Mouse (Mus musculus) hindbrain, embryonic 13.5 days (tissue): ENCODE results near the gene Grid2ip. TPM values are rescaled to one million over a fixed set of nuclear protein-coding genes. Genes with fewer than 3 reads are reported as not detected.

Experiments used
- ATAC-seq: fragments of 200-750 bp; cut with Nextera tagmentation; 2 replicates; pipeline ENCODE4 v1.8.0; 2017; ENCODE audit warnings: moderate TSS enrichment; ENCODE audit not compliant: low FRiP score
- H3K27ac ChIP-seq: fragments of 300-500 bp; sonication (generic); 2 replicates; pipeline ENCODE4 v1.5.1; 2015; ENCODE audit warnings: inconsistent platforms, mild to moderate bottlenecking, moderate library complexity
- H3K27me3 ChIP-seq: fragments of 300-500 bp; sonication (generic); 2 replicates; pipeline ENCODE4 v1.6.1; 2015; ENCODE audit warnings: mild to moderate bottlenecking, inconsistent platforms
- H3K36me3 ChIP-seq: fragments of 300-500 bp; sonication (generic); 2 replicates; pipeline ENCODE4 v1.6.1; 2015; ENCODE audit warnings: mild to moderate bottlenecking, inconsistent platforms
- H3K4me1 ChIP-seq: fragments of 300-500 bp; sonication (generic); replicated peaks from 2 replicates; pipeline ENCODE4 v1.6.1; 2015; ENCODE audit warnings: inconsistent platforms
- H3K4me2 ChIP-seq: fragments of 300-500 bp; sonication (generic); 2 replicates; pipeline ENCODE4 v1.6.1; 2015; ENCODE audit warnings: inconsistent platforms, mild to moderate bottlenecking, moderate library complexity
- H3K4me3 ChIP-seq: fragments of 300-500 bp; sonication (generic); 2 replicates; pipeline ENCODE4 v1.5.1; 2015; ENCODE audit warnings: mild to moderate bottlenecking, inconsistent platforms
- H3K9ac ChIP-seq: fragments of 300-500 bp; sonication (generic); 2 replicates; pipeline ENCODE4 v1.6.1; 2015; ENCODE audit warnings: mild to moderate bottlenecking, inconsistent platforms
- H3K9me3 ChIP-seq: fragments of 300-500 bp; sonication (generic); 2 replicates; pipeline ENCODE4 v1.6.1; 2016; ENCODE audit warnings: inconsistent platforms
- WGBS: fragments of 180-500 bp; shearing (Covaris S2); methylation state at CpG from one replicate; pipeline ENCODE4 v1.1.7; 2015; 5-methylcytosine and 5-hydroxymethylcytosine counted together
- polyA plus RNA-seq: library from polyadenylated mRNA; unstranded; fragments of >200 nt; fragmentation: Nextera tagmentation; extraction: Ambion mirVana; gene quantifications from 2 replicates; pipeline ENCODE4 v1.2.1, GENCODE M21; 2015

Grid2ip gene
- polyA plus RNA-seq, 1 experiment from 2014 or later: 0.47 TPM

DNA sequence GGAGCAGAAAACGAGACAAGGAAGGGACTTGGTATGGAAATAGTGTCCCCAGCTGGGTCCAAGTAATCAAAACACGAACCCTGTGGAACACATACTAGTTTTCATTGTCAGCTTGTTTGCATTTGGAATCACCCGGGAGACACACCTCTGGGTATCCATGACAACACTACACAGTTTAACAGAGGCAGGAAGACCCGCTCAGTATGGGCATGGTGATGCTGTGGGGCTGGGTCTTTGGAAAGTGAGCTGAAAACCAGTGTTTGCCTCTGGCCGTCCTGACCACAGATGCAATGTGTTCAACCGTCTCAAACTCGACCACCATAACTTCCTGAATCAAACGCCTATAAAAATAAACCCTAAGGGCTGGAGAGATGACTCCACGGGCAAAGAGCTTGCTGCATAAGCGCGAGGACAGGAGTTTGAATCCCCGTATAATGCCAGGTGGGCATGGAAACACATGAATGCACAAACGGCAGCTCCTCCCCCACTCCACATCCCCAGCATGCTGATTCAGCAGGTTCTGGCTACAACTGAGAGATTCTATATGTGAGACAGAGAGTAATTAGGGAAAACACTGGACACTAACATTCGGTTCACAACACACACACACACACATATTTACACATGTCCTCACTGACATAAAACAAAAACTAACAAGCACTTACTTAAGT is 22.6 kb upstream of the Grid2ip start:
- no peak for ATAC-seq

GRCm38 (mm10) chr5:143335089-143335460 is 22.1 kb upstream of the Grid2ip start:
- 92% methylated on average over 7 of the region's 7 CpGs for WGBS

More for the DNA sequence above, 22.6 kb upstream of the Grid2ip start:
- no peaks in the 10 kb centered on the region for H3K36me3 ChIP-seq
- H3K4me3 ChIP-seq: no peak overlapping the region
- H3K4me2 ChIP-seq: no peak overlapping the region
- H3K4me1 ChIP-seq: peaks cover 8% of the 10 kb centered on the region
- 0 out of 2 replicates have a peak, but pooled peaks cover 3% of the 10 kb centered on the region for H3K27me3 ChIP-seq
- H3K27ac ChIP-seq: no peak overlapping the region
- peak overlapping the region; percentile 16; the same call in 1 of the 2 replicates for H3K9ac ChIP-seq
- 64% methylated on average over 14 of the region's 14 CpGs for WGBS
- H3K9me3 ChIP-seq: no peaks in the 10 kb centered on the region

GRCm38 (mm10) chr5:143336559-143336958 is 20.6 kb upstream of the Grid2ip start:
- 71% methylated on average over 6 of the region's 6 CpGs for WGBS
- Histone ChIP-seq H3K27me3 (0 out of 2 replicates have a peak, but pooled peaks cover 3% of the 10 kb centered on the region), H3K27ac (no peak overlapping the region), H3K4me1 (no peaks in the 10 kb centered on the region), H3K9ac (no peak overlapping the region), H3K36me3 (no peaks in the 10 kb centered on the region), H3K4me2 (no peak overlapping the region), H3K4me3 (no peak overlapping the region), H3K9me3 (no peaks in the 10 kb centered on the region)
- no peak for ATAC-seq

More at GRCm38 (mm10) chr5:143335089-143335460, 22.1 kb upstream of the Grid2ip start:
- Histone ChIP-seq H3K9me3 (no peaks in the 10 kb centered on the region), H3K4me1 (peaks cover 2% of the 10 kb centered on the region), H3K9ac (peak overlapping the region; percentile 16; the same call in 1 of the 2 replicates), H3K4me2 (no peak overlapping the region), H3K4me3 (no peak overlapping the region), H3K27ac (no peak overlapping the region), H3K27me3 (0 out of 2 replicates have a peak, but pooled peaks cover 3% of the 10 kb centered on the region), H3K36me3 (no peaks in the 10 kb centered on the region)
- ATAC-seq: no peak

- 58% methylated on average over 6 of the region's 6 CpGs for WGBS
- Histone ChIP-seq H3K4me1 (no peaks in the 10 kb centered on the region), H3K9ac (no peak overlapping the region), H3K4me3 (no peak overlapping the region), H3K4me2 (no peak overlapping the region), H3K27me3 (0 out of 2 replicates have a peak, but pooled peaks cover 6% of the 10 kb centered on the region), H3K27ac (no peak overlapping the region), H3K36me3 (no peaks in the 10 kb centered on the region), H3K9me3 (peaks cover 4% of the 10 kb centered on the region; the same call in 1 of the 2 replicates)
- no peak for ATAC-seq
Measured at GRCm38 (mm10) chr5:143339603-143340002, 17.5 kb upstream of the Grid2ip start.

GRCm38 (mm10) chr5:143346367-143346766 is 10.8 kb upstream of the Grid2ip start:
- ATAC-seq: no peak
- H3K9ac ChIP-seq: no peak overlapping the region
- no peaks in the 10 kb centered on the region for H3K4me1 ChIP-seq
- WGBS: 68% methylated on average over 8 of the region's 8 CpGs
- 0 out of 2 replicates have a peak, but pooled peaks cover 9% of the 10 kb centered on the region for H3K27me3 ChIP-seq
- H3K9me3 ChIP-seq: peaks cover 4% of the 10 kb centered on the region; the same call in 1 of the 2 replicates
- no peaks in the 10 kb centered on the region for H3K36me3 ChIP-seq
- no peak overlapping the region for H3K27ac ChIP-seq
- H3K4me2 ChIP-seq: no peak overlapping the region
- H3K4me3 ChIP-seq: no peak overlapping the region

DNA sequence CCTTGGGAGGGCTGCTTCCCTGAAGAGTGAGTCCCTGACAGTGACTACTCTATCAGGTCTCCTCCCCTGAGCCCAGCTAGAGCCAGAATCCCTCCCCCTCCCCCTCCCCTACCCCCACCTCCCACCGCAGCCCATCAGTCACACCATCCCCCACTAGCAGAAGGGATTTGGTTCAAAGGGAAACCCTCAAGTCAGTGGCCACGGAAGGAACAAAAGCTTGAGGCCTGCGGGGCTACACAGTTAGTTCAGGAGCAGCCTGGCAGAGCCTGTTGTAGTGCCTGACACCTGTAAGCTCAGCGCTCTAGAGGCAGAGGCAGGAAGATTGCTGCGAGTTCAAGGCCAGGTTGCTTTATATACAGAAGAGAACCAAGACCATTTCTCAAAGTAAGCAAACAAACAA is 1.1 kb upstream of the Grid2ip start:
- no peak for ATAC-seq
- no peak overlapping the region for H3K27ac ChIP-seq
- H3K36me3 ChIP-seq: no peaks in the 10 kb centered on the region
- 33% methylated on average over 5 of the region's 5 CpGs for WGBS
- peaks cover 46% of the 10 kb centered on the region for H3K27me3 ChIP-seq
- H3K4me3 ChIP-seq: no peak overlapping the region
- H3K9ac ChIP-seq: no peak overlapping the region
- no peak overlapping the region for H3K4me2 ChIP-seq
- H3K9me3 ChIP-seq: peaks cover 6% of the 10 kb centered on the region; the same call in 1 of the 2 replicates
- peaks cover 6% of the 10 kb centered on the region for H3K4me1 ChIP-seq

- no peak for ATAC-seq
- WGBS: 6% methylated on average over 27 of the region's 28 CpGs
Measured at GRCm38 (mm10) chr5:143357564-143357963, 426 bp downstream of the Grid2ip start.

DNA sequence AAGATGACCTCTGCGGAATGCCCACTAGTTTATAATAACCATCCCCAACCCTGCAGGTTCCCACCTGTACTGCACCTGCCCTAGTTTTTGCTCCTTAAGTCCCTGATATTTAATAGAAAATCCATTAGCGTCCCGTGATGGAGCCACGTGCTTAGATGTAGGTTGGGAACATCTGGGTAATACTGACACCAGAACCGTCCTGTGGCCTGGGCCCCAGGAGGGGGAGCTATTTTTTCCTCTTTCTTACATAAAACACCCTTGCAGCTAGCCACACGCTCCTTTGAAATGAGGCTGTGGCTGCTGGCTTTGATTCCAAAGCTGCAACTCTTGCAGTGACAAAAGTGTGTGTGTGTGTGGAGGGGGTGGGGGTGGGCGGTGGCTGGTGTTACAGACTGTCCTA is 2.1 kb downstream of the Grid2ip start:
- 33% methylated on average over 7 of the region's 7 CpGs for WGBS
- Histone ChIP-seq H3K27me3 (peaks cover 53% of the 10 kb centered on the region), H3K4me2 (no peak overlapping the region), H3K36me3 (no peaks in the 10 kb centered on the region), H3K27ac (no peak overlapping the region), H3K9me3 (no peaks in the 10 kb centered on the region), H3K9ac (no peak overlapping the region), H3K4me3 (no peak overlapping the region), H3K4me1 (peaks cover 17% of the 10 kb centered on the region)
- ATAC-seq: no peak

More at GRCm38 (mm10) chr5:143357564-143357963, 426 bp downstream of the Grid2ip start:
- Histone ChIP-seq H3K9ac (peak overlapping the region; percentile 55; the same call in 1 of the 2 replicates), H3K9me3 (peaks cover 3% of the 10 kb centered on the region; the same call in 1 of the 2 replicates), H3K4me3 (peak overlapping the region; percentile 23), H3K27me3 (peaks cover 49% of the 10 kb centered on the region), H3K27ac (no peak overlapping the region), H3K4me2 (peak overlapping the region; percentile 44), H3K36me3 (no peaks in the 10 kb centered on the region), H3K4me1 (peaks cover 6% of the 10 kb centered on the region)

DNA sequence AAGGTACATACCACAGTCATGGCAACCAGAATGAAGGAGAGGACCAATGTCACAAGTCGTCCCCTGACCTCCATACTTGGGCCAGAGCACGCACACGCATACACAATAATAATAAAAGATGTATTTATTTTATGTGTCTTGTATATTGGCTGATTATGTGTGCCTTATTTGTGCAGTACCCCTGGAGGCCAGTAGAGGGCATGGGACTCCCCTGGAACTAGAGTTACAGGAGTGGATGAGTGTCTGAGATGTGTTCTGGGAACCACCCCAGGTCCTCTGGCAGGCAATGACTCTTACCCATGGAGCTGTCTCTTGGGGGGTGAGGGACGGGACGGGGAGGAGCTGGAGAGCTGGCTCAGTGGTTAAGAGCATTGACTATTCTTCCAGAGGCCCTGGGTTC is 2.9 kb downstream of the Grid2ip start:
- no peak overlapping the region for H3K4me2 ChIP-seq
- H3K4me1 ChIP-seq: peaks cover 21% of the 10 kb centered on the region
- no peaks in the 10 kb centered on the region for H3K36me3 ChIP-seq
- no peak for ATAC-seq
- no peak overlapping the region for H3K27ac ChIP-seq
- 58% methylated on average over 5 of the region's 5 CpGs for WGBS
- no peak overlapping the region for H3K4me3 ChIP-seq
- no peak overlapping the region for H3K9ac ChIP-seq
- no peaks in the 10 kb centered on the region for H3K9me3 ChIP-seq
- H3K27me3 ChIP-seq: peaks cover 60% of the 10 kb centered on the region

GRCm38 (mm10) chr5:143361428-143361827 is 4.3 kb downstream of the Grid2ip start:
- H3K36me3 ChIP-seq: no peaks in the 10 kb centered on the region
- no peak overlapping the region for H3K4me2 ChIP-seq
- ATAC-seq: no peak
- no peak overlapping the region for H3K9ac ChIP-seq
- no peak overlapping the region for H3K4me3 ChIP-seq
- 52% methylated on average over 7 of the region's 7 CpGs for WGBS
- no peaks in the 10 kb centered on the region for H3K9me3 ChIP-seq
- peaks cover 66% of the 10 kb centered on the region for H3K27me3 ChIP-seq
- peaks cover 21% of the 10 kb centered on the region for H3K4me1 ChIP-seq
- H3K27ac ChIP-seq: no peak overlapping the region

DNA sequence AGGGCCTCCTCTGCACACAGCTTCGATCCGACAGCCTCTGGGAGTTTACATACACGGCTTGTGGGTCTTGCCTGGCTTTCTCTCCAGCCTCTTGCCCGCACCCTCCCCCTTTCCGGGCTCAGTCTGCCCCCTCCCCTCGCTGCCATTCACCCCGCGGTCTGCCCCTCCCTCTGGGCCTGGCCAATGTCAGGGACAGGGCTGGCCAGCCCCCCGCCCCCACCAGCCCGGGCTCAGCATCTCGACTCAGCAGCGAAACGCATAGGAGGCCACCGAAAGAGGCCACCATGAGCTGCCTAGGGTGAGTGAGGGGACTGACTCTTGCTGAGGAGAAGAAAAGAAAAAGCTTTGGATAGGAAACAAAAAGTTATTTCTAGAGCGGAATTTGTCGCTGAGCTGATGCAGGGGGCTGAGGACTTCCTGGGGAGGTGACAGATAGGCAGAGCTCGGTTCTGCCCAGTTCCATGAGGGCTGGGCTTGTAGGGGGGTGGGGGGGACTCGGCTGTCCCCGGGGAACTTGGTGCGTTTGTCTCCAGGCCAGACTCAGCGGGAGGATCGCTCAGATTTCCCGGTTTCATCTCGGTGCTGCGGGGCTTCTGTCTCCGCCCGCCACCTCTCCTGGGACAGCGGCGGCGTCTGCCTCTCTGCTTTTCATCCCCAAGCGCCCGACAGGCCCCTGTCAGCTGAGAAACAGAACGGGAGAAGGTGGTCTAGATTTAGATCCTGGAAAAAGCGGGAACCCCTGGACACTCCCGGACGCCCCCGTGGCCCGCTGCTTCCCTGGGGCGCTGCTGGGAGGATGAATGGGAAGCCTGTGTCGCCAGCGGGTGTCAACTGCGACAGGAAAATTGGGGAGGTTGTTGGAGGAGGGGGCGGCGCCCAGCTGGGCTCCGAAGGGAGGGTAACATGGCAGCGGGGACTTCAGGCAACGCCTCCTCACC is 6.8 kb downstream of the Grid2ip start:
- Histone ChIP-seq H3K9me3 (no peaks in the 10 kb centered on the region), H3K4me2 (peak overlapping the region; percentile 90), H3K4me3 (peak overlapping the region; percentile 46), H3K27ac (no peak overlapping the region), H3K9ac (peak overlapping the region; percentile 68), H3K36me3 (no peaks in the 10 kb centered on the region), H3K4me1 (peaks cover 18% of the 10 kb centered on the region), H3K27me3 (peaks cover 59% of the 10 kb centered on the region)
- peak; percentile 48; the same call in 1 of the 2 replicates for ATAC-seq
- WGBS: under 1% methylated on average over 47 of the region's 47 CpGs

GRCm38 (mm10) chr5:143367931-143368330 is 10.8 kb downstream of the Grid2ip start:
- Histone ChIP-seq H3K27ac (no peak overlapping the region), H3K9me3 (no peaks in the 10 kb centered on the region), H3K36me3 (no peaks in the 10 kb centered on the region), H3K4me1 (peaks cover 40% of the 10 kb centered on the region), H3K9ac (no peak overlapping the region), H3K27me3 (peaks cover 81% of the 10 kb centered on the region), H3K4me2 (no peak overlapping the region), H3K4me3 (no peak overlapping the region)
- ATAC-seq: no peak
- WGBS: 71% methylated on average over 3 of the region's 3 CpGs
